Mouse (Mus musculus) right cerebral cortex, postnatal 36 days (tissue): ENCODE measurements around the gene Col26a1.

ENCODE experiments used
- DNase-seq, 2 experiments: peaks; one replicate each; pipeline ENCODE4 v3.0.0; 2022; ENCODE audit warnings: low spot score in 2 of 2, mixed read lengths in 1 of 2

Gene Col26a1

DNA sequence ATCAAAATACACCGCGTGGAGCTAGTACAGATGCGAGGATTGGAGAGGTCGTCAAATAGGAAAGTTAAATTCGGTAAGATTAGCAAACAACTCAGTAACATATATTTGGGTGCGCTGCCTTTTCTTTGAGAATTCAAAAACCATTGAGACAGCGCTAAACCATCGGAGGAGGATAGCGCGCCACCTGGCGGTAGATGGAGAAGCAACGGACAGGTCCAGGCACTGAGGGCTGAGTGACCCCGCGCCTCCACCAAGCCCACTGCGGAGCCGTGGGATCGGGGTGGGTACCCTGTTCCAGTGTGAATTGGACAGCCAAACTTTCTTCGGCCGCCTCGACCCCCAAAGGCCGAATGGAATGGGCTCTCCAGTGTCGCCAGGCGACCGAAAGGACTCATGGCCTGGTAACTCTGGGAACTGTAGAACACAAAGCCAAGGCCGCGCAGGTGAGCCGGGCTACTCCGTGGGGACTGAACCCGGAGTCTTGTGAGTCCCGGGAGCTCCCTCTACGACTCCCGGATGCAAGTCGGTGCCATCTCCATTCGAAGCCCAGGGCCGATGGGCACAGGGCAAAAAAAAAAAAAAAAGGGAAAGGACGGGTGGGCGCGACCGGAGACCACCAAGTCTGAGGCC, 1.5 kb downstream of the Col26a1 start:
- peak; percentile 59 to 61 for DNase-seq

DNA sequence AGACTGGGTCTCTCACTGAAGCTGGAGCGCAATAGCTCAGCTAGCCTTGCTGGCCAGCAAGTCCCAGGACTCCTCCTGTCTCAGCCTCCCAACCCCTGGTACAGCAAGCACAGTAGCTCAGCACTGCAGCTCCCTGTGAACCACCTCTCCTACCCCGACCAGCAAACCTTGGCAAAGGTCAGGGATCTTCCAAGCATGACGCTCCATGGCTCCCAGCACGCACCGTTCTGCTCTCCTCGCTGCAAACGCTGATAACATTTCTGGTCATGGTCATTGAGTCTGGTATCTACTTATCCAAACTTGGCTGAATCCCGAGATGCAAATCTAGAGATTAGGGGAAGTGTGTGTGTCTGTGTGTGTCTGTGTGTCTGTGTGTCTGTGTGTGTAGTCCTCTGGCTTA, 2.9 kb downstream of the Col26a1 start:
- no peak for DNase-seq

DNA sequence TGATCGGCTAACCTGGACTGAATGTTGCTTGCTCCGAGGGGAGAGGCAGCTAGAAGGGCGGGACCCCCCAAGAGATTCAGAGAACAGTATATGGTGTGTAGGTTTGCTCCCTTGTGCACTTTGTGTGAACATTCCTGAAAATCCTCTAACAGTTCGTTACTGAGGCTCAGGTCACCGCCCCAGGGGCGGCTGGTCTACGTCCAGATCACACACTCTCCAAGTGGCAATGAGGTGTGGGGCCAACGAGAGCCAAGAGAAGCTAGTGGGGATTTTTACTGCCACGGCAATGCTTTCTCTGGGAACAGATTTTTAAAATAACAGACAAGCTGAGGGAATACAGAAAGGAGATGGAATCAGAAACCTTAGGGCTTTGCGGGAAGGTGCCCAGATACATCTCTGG, 8.7 kb downstream of the Col26a1 start:
- DNase-seq, result no peak

DNA sequence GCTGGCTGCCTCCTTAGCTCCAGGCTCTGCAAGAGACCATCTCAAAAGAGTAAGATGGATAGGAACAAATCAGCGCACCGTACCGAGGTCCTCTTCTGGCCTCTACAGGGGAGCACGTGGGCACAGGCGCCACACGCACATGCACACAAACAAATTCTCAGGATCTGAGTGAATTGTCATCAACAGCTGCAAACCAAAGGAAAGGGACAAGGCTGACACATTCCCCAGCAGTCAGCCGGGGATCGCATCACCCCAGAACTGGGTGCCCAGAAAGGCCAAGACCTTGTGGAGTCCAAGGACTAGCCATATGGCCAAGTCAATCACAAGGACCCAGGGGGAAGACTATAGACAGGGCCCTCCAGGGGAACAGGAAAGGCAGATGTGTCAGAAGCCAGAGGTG, 10.6 kb downstream of the Col26a1 start:
- DNase-seq, result no peak

DNA sequence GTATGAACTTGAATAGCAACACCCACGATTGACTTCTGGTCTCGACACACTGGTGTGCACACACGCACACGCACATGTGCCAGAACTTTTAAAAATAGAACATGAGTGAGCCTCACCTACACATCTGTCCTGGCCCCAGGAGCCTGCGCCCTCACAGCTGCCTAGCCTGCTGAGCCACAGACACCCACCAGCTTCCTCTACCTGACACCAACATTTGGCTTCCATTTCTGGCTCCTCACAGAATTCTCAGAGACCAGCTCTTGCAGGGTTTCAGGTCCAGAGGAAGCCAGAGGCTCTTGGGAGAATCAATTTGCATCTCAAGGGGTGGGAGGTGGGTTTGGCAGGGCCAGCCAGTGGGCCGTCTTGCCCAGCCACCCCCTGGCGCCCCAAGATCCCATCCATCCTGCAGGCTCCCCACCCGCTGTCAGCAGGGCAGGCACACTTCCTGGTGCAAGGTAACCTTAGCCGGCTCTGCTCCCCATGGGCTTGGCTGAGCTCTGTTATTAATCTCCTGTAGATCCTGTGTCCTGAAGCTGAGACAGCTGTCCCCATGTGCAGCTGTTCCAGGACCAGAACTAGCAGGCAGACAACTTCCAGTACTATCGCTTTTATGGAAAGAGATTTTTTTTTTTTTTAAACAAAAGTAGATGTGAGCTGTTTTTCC, 13.4 kb downstream of the Col26a1 start:
- DNase-seq, result no peak

DNA sequence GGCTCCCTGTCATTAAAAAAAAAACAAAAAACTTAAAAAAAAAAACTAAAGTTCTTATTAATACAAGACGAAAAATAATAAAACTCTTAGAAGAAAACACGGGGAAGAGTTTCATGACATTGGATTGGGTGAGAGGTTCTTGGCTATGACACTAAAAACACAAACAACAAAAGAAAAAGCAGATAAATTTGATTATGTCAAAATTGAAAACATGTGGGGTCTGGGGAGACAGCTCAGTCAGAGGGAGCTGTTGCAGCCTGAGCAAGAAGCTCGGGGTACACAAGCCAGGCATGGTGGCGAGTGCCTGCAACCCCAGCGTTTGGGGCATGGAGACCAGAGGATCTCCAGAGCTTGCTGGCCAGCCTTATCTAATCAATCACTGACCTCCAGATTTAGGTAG, 15.3 kb downstream of the Col26a1 start:
- no peak for DNase-seq

DNA sequence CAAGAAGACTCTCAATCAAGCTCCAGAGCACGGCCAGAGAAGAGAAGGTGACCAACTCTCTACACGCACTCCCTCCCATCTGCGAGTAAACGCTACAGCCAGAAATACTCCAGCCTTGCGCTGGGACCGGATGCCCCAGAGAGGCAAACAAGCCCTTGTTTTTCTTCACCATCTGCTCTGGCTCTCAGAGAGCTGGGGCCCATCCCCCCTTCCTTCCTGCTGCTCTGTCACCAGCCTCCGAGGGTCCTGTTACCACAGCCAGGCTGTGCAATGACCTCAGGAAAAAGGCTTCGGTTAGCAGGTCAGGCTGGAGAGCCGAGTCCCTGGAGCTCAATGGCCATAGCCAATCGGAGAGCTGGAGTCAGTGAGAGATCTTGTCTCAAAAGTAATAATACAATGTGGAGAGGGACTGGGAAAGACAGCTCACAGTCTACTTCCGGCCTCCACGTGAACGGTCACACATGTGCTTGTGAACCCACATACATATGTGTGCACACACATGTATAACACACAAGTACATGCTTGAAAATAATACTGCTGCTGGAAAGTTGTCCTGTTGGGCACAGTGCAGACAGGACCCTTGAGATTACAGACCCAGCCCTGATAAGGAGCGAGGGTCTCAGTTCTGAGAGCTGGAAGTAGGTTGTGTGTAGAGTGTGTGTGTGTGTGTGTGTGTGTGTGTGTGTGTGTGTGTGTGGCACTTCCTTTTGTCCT, 18.9 kb downstream of the Col26a1 start:
- DNase-seq, result peak in 1 of 2 experiments; percentile 7

DNA sequence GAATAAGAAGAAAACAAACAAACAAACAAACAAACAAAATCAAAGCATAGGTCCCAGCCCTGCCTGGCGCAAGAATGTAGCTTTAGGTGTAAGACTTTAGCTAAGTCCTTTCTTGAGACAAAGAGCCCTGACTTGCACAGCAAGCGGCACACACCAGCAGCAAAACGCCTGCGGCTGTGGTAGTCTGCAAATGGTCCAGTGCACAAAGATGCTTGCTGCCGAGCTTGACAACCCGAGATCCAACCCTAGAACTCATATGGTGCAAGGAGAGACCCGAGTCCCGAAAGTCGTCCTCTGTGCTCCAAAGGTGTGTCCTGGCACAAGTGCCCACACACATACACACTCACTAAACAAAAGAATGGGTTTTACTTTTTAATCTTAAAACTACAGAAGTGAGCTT, 19.7 kb downstream of the Col26a1 start:
- no peak for DNase-seq

DNA sequence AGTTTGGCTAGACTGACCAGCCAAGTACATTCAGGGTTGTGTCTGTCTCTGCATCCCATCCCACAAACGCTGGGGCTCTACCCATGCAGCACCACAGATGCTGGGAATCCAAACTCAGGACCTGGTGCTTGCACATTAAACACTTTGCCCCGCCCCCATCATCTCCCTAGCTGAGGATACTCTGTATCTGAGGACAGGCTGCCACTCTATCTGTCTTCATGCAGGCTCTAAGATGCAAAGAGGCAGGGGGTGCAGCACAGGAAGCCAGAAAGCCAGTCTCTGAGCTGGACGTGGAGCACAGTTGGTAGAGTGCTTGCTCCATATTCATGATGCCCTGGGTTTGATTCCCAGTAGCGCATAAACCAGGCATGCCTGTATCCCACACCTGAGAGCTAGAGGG, 20.2 kb downstream of the Col26a1 start:
- DNase-seq, result no peak

DNA sequence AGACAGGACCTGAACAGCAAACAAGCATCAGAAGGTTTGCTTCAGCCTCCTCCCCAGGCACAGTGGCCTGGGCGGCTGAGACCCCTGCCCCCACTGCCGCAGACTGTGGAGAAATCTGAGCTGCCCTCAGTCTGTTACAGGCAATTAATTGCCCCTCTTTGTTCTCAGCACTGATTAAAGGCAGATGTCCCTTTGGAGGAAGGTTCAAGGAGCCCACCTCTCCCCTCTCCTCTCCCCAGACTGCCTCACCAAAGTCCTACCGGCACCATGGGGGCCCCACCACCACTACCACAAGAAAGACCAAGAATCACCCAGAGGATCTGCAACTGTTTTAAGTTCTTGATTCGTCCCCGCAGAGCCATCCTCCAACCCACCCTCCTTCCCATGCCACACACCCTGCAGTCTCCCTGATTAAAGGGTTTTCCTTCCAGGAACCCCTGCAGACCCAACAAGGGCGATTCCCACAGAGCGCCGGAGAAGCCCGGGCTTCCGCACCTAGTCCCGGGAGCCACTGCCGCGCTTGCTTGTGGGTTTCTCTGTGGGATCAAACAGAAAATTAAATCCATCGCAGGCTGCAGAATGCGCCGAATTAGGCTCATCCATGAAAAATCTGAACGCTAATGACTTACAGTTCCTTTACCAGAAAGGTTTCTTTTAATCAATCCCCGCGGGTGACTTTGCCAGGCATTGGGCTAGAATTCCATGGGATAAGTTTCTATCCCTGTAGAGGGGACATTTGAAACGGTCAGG, 21.6 kb downstream of the Col26a1 start:
- no peak for DNase-seq

DNA sequence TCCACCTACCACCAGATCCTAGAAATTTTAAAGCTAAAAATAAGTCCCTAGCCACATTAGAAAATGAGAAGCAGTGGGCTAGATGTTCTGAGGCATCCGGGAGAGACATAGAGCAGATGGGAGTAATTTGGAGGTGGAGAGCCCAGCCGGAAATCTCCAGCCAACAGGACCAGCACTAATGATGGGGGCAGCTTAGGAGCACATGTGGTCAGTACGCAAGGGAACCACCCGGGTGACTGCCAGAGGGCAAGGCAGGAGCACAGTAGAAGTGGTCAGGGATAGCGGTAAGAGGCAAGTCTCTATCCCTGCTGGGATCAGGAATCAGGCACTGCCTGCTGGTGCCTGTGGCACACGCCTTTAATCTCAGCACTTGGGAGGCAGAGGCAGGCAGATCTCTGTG, 32.3 kb downstream of the Col26a1 start:
- DNase-seq, result no peak

DNA sequence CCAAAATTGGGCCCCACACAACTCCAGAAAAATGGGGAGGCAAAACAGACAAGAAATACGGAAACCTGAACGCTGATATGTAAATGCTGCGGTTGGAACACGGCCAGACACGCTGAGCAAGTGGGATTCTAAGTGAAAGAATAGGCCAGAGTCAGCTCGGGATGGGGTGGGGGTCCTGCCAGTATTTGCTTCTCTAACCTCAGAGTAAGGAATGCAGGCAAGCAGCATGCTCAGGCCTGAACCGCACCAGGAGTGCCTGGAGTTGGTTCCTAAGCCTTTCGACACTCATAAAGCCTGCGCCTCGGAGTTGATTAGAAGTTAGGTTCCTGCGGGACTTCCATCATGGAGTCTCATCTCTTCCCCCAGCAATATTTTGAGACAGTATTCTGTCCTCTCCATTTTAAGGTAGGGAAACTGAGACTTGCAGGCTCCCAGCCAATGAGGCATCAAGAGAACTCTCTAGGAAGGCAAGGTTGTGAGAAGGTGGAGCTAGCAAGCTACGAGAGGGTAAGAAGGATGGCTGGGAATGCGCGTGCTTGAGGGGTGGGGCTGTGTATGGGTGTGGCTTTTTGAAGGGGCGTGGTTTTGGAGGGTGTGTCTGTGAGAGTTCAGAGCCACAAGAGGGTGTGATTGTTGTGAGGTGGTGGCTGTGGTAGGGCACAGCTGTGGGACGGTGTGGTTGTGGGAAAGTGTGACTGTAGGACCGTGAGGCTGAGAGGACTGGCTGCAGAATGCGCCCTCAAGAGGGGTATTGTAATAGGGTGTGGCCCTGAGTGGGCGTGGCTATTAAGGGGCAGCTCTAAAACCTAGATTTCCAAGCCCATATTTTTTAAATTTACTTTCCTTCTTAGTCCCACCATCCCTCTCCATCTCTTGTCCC, 36.4 kb downstream of the Col26a1 start:
- no peak for DNase-seq

DNA sequence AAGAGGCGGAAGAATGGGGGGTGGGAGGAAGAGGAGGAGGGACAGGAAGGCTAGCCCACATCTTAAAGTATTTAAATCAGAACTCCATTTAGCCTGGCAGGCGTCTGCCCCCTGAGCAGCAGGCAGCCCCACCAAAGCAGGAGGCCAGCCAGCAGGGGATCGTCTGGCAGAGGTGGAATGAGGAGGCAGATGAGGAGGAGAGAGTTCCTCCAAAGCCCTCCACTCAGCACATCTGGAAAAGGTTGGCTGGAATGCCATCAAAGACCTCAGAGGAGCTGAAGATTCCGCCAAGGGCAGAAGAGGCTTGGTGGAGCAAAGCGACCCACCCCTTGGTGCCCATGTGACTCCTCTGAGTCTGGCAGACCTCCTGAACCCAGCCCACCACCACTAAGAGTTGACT, 39.1 kb downstream of the Col26a1 start:
- DNase-seq, result no peak

DNA sequence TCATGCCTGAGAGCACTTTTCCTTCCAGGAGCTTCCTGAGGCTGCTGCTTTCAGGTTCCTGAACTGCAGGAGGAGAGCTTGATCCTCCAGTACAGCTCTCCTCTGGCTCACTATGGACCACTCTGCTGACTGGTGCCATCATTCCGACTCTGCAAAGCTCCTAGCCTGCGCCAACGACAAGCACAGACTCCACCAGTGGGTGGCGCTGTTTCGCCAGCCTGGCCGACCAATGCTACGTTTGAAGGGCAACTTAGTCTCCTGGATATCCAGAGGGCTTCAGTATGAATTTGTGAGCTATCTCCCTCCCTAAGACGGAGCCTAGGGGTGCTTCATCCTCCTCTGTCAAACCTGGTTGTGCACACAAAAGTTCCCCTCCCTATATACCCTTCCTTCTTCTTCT, 43.0 kb downstream of the Col26a1 start:
- DNase-seq, result no peak

DNA sequence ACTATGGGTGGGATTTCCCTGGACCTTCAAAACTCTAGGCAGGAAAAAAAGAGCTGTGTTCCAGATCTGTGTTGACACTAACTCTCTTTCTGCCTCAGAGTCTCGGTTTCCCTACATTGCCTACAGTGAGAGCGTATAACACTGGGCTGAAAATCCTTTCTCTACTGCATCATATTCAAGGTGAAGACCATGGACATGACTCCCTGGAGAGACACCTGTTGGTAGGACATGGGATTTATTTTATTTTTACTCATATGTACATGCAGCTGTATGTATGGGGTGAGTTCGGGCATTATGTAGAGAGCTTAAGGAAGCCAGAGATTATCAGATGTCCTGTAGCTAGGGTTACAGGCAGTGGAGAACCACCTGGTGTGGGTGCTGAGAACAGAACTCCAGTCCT, 50.0 kb downstream of the Col26a1 start:
- no peak for DNase-seq

DNA sequence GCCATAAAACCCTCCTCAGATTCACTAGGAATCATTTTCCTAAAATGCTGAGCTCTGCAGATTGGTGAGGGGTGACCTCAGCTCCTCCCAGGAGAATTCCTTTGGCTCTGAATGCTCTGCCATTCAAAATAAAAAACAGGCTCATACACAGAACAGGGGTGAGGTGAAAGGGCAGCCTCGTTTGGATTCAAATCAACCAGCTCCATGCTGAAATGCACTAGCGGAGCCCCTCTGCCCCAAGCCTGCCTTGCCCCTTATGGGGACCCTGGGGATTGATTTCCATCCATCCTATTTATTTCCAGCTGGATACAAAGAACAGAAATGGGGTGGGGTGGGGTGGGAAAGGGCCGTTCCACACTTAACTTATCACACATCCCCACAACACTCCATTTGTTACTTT, 52.9 kb downstream of the Col26a1 start:
- DNase-seq, result no peak

DNA sequence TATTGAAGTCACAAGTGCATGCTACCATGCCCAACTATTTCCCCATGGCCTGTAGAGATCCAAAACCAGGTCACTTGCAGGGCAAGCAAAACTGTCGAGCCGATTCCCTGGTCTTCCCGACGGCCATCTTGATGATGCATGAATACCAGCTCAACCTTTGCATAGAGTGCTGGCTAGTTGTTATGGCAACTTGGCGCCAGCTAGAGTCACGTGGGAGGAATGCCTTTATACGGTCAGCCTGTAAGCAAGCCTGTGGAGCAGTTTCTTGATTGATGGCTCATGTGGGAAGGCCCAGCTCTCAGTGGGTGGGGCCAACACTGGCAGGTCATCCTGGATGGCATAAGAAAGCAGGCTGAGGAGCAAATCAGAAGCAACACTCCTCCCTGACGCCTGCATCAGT, 61.0 kb downstream of the Col26a1 start:
- DNase-seq, result no peak

DNA sequence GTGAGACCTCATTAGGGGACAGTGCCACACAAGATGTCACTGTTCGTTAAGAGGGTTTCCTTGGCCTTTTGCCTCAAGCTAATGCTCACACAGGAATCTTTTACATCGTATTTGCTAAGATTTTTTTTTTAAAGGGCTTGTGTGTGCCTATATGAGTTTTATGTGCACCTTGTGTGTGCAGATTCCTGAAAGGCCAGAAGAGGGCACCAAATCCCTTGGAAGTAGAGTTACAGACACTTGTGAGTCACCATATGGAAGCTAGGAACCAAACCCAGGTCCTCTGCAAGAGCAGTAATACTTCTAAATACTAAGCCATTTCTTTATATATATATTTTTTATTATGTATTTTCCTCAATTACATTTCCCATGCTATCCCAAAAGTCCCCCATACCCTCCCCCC, 62.1 kb downstream of the Col26a1 start:
- DNase-seq, result no peak

DNA sequence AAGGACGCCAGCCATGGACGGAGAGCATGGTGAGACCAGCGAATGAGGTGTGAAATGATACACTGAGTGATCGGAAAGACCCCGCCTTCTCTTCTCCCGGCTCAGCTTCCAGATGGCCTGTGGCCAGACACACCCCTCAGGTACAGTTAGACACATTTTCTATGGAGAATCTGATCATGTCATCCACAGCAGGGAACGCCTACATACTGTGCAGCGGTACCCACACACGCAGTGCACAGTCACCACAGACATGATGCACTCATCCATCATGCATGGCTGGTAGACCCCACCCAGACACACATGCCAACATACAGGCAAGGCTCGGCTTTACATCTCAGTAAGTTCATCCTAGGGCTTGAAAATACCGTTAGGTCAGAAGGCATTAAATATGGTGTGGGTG, 63.3 kb downstream of the Col26a1 start:
- DNase-seq, result no peak

DNA sequence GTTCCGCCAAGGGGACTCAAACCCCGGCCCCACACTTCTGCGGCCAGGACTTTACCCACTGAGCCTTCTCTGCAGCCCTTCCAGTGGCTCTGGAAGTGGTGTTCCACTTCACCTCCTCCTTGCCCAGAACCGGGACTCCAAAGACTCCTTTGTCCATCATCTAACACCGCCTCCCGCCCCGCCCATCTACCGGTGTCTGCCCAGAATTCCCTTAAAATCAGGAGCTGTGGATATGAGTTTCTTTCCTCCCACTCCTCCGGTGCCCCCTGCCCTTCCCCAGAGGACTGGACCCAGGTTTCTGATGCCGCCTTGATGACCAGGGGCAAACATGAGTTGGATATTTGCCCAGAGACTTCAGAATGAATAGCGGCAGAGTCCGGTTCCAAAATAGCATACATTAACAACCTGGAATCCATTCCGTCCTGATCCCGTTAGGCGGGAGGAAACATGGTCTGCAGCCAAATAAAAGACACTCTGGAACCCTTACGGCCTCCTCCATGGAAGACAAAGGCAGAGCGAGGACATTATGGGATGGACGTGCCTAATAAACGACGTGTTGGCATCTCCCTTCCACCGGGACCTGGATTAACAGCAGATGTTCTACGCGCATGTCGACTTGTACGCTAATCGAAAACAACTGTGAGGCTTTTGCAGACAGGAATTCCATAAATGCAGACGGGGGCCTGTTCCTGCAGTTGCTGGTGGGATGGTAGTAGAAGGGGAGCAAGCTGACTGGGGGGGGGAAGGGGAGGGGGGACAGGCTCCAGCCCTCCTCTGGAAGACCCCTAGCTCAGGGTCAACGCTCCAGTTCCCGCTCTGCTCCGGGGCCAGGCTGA, 72.3 kb downstream of the Col26a1 start:
- DNase-seq, result no peak
